Mouse (Mus musculus): ENCODE data around the gene Il27ra. TPM values are rescaled to one million over a fixed set of nuclear protein-coding genes. Genes with fewer than 3 reads are reported as not detected.

Il27ra gene
- polyA plus RNA-seq, 1 experiment = 0.02 TPM

DNA sequence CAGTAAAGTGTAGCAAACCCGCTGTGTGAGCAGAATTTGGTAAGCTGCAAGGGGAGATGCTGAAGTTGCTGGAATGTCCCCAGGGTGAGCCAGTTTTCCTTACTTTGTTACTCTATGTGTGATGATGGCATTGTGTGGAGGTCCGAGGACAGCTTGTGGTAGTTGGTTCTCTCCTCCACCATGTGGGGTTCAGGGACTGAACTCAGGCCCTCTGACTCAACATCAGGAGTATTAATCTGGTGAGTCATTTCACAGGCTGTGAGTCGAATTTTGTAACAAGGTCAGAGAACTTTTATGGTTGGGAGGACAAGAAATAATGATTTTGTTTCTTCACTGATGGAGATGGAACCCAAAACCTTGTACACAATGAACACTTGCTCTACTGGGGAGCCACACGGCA, 9.6 kb downstream of the Il27ra start:
- H3K27me3 ChIP-seq (ENCODE audit: control insufficient read depth) = peaks cover 12% of the 10 kb centered on the region
- no peaks in the 10 kb centered on the region for H3K9me3 ChIP-seq (ENCODE audit: control insufficient read depth, low read length)
- H3K4me1 ChIP-seq (ENCODE audit: control insufficient read depth) = no peaks in the 10 kb centered on the region
- H3K4me3 ChIP-seq (replicated peaks) = no peak overlapping the region
- no peaks in the 10 kb centered on the region for H3K36me3 ChIP-seq (ENCODE audit: control insufficient read depth)
- no peak for TF ChIP-seq TAL1 (IDR thresholded peaks at IDR 0.05; ENCODE audit: low read length)
- TF ChIP-seq GATA1 (IDR thresholded peaks at IDR 0.05; ENCODE audit: low read length) = no peak

DNA sequence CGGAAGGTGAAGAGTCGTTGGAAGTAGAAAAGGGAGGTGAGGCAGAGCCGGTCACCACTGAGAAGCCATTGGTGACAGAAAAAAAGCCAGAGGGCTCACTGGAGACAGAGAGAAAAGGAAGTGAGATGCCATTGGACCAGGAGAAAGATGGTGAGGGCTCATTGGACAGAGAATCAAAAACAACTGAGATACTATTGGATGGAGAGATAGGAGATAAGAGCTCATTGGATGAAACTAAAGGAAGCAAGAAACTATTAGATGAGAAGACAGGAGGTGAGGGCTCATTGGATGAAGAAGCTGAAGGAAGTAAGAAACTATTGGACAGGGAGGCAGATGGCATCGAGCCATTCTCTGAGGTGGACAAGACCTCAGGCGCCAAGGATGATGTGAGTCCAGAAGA, 13.1 kb downstream of the Il27ra start:
- TF ChIP-seq GATA1 (IDR thresholded peaks at IDR 0.05; ENCODE audit: low read length) (no peak), TAL1 (IDR thresholded peaks at IDR 0.05; ENCODE audit: low read length) (no peak)
- H3K36me3 ChIP-seq (ENCODE audit: control insufficient read depth) = no peaks in the 10 kb centered on the region
- no peak overlapping the region for H3K4me3 ChIP-seq (replicated peaks)
- H3K4me1 ChIP-seq (ENCODE audit: control insufficient read depth) = peaks cover 9% of the 10 kb centered on the region
- H3K9me3 ChIP-seq (ENCODE audit: control insufficient read depth, low read length) = no peaks in the 10 kb centered on the region
- peaks cover 45% of the 10 kb centered on the region for H3K27me3 ChIP-seq (ENCODE audit: control insufficient read depth)

GRCm38 (mm10) chr8:84027449-84027848, 14.9 kb downstream of the Il27ra start:
- no peak for TF ChIP-seq GATA1 (IDR thresholded peaks at IDR 0.05; ENCODE audit: low read length)
- TF ChIP-seq TAL1 (IDR thresholded peaks at IDR 0.05; ENCODE audit: low read length) = no peak
- no peak overlapping the region for H3K4me3 ChIP-seq (replicated peaks)
- H3K27me3 ChIP-seq (ENCODE audit: control insufficient read depth) = peaks cover 60% of the 10 kb centered on the region
- H3K9me3 ChIP-seq (ENCODE audit: control insufficient read depth, low read length) = no peaks in the 10 kb centered on the region
- no peaks in the 10 kb centered on the region for H3K36me3 ChIP-seq (ENCODE audit: control insufficient read depth)
- H3K4me1 ChIP-seq (ENCODE audit: control insufficient read depth) = peaks cover 9% of the 10 kb centered on the region

DNA sequence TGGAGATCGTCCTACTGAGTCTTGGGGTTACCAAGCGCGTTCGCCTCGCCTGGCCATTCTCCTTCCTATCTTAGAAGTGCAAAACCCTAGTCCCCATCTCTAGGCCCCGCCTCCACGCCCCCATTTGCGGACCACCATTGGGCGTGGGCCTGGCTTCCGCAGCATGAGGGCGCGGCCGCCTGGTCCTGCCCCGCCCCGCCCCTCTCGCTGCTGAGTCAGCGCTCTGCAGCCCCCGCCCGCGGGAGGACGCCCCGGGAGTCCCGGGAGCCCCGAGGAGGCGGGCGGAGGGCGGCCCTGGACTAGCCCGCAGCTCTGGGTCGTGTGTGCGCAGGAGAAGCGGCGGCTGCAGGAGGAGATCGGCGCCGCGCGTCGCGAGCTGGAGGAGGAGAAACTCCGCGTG, 16.5 kb downstream of the Il27ra start:
- Histone ChIP-seq H3K27me3 (ENCODE audit: control insufficient read depth) (peaks cover 76% of the 10 kb centered on the region), H3K4me3 (replicated peaks) (no peak overlapping the region), H3K9me3 (ENCODE audit: control insufficient read depth, low read length) (no peaks in the 10 kb centered on the region), H3K4me1 (ENCODE audit: control insufficient read depth) (peaks cover 9% of the 10 kb centered on the region), H3K36me3 (ENCODE audit: control insufficient read depth) (no peaks in the 10 kb centered on the region)
- TF ChIP-seq GATA1 (IDR thresholded peaks at IDR 0.05; ENCODE audit: low read length) (no peak), TAL1 (IDR thresholded peaks at IDR 0.05; ENCODE audit: low read length) (no peak)

DNA sequence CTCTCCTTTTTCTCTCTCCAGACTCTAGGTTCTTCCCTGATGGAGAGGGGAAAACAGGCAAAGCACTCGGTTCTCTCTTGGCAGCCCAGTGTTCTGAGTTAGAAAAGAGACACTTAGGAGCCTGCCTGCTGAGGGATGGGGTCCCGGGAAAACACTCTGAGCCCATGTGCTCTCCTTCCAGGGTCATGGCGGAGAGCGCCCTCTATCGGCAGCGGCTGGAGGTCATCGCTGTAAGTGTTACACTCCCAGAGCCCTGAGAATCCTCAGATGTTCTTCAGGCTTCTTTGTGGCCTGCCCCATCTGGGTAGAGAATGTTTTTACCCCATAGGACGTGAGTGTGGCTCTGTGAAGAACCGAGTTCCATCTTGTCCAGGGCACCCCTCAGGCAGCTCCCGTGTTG, 18.2 kb downstream of the Il27ra start:
- Histone ChIP-seq H3K27me3 (ENCODE audit: control insufficient read depth) (peaks cover 81% of the 10 kb centered on the region), H3K4me3 (replicated peaks) (no peak overlapping the region)
- TF ChIP-seq GATA1 (IDR thresholded peaks at IDR 0.05; ENCODE audit: low read length) = no peak
- no peak for TF ChIP-seq TAL1 (IDR thresholded peaks at IDR 0.05; ENCODE audit: low read length)

DNA sequence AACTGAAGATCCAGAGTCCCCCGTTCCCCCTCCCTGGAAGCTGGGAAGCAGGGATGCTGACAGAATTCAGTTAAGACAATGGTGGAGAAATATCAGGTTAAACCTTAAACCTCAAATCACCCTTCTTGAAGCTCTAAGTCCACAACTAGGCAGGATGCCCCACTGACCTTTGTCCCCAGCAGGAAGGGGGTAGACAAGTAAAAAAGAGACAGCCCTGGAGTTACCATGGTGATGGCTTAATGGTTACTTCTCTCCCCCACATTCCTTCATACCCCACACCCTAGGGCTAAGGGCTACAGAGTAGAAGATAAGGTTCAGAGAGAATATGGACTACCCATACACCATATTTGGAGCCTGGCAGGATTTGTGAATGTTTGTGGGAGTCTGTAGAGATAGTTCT, 18.8 kb downstream of the Il27ra start:
- no peak overlapping the region for H3K4me3 ChIP-seq (replicated peaks)
- no peak for TF ChIP-seq TAL1 (IDR thresholded peaks at IDR 0.05; ENCODE audit: low read length)
- TF ChIP-seq GATA1 (IDR thresholded peaks at IDR 0.05; ENCODE audit: low read length) = no peak
- no peaks in the 10 kb centered on the region for H3K9me3 ChIP-seq (ENCODE audit: control insufficient read depth, low read length)
- H3K27me3 ChIP-seq (ENCODE audit: control insufficient read depth) = peaks cover 79% of the 10 kb centered on the region
- no peaks in the 10 kb centered on the region for H3K36me3 ChIP-seq (ENCODE audit: control insufficient read depth)
- H3K4me1 ChIP-seq (ENCODE audit: control insufficient read depth) = peaks cover 9% of the 10 kb centered on the region

More for the DNA sequence above, 18.2 kb downstream of the Il27ra start:
- Histone ChIP-seq H3K36me3 (ENCODE audit: control insufficient read depth) (no peaks in the 10 kb centered on the region), H3K9me3 (ENCODE audit: control insufficient read depth, low read length) (no peaks in the 10 kb centered on the region), H3K4me1 (ENCODE audit: control insufficient read depth) (peaks cover 9% of the 10 kb centered on the region)

DNA sequence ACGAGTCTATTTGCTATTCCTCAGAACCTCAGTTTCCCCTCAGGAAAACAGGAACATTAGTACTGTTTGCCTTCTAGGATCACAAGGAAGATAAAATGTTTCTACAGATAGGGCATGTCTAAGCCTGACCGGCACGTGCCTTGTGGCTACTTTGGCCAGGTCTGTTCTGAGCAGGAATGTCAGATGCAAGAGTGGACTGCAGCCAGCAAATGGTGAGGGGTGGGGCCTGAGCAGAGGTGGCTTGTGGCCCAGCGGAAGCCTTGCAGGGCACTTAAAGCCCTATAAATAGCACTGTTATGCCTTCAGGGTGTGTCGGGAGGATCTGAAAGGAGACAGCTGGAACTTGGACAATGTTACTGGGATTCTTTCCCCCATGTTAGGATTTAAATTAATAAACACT, 19.3 kb downstream of the Il27ra start:
- no peaks in the 10 kb centered on the region for H3K36me3 ChIP-seq (ENCODE audit: control insufficient read depth)
- no peak overlapping the region for H3K4me3 ChIP-seq (replicated peaks)
- H3K9me3 ChIP-seq (ENCODE audit: control insufficient read depth, low read length) = no peaks in the 10 kb centered on the region
- peaks cover 73% of the 10 kb centered on the region for H3K27me3 ChIP-seq (ENCODE audit: control insufficient read depth)
- TF ChIP-seq GATA1 (IDR thresholded peaks at IDR 0.05; ENCODE audit: low read length) (no peak), TAL1 (IDR thresholded peaks at IDR 0.05; ENCODE audit: low read length) (no peak)
- peaks cover 9% of the 10 kb centered on the region for H3K4me1 ChIP-seq (ENCODE audit: control insufficient read depth)

DNA sequence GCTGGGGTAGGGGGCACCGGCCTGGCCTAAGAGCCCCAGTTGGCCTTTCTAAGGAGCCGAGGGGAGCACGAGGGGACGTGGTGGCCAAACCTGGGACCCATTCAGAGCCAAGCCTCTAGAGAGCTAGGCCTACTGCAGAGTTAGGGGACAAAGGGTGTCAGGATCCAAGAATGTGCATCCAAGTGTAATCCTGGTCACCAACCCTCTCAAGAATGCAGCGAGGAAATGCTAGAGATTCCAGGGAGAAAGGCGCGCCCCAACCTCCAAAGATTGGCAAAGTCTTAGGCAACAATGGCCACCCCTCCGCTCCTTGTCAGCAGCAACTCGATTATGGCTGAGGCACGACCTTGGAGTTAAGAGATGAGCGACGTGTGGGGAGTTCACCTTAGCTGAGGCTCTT, 20.8 kb downstream of the Il27ra start:
- H3K27me3 ChIP-seq (ENCODE audit: control insufficient read depth) = peaks cover 58% of the 10 kb centered on the region
- H3K4me3 ChIP-seq (replicated peaks) = no peak overlapping the region
- H3K4me1 ChIP-seq (ENCODE audit: control insufficient read depth) = peaks cover 9% of the 10 kb centered on the region
- H3K9me3 ChIP-seq (ENCODE audit: control insufficient read depth, low read length) = no peaks in the 10 kb centered on the region
- H3K36me3 ChIP-seq (ENCODE audit: control insufficient read depth) = no peaks in the 10 kb centered on the region
- no peak for TF ChIP-seq TAL1 (IDR thresholded peaks at IDR 0.05; ENCODE audit: low read length)
- TF ChIP-seq GATA1 (IDR thresholded peaks at IDR 0.05; ENCODE audit: low read length) = no peak

DNA sequence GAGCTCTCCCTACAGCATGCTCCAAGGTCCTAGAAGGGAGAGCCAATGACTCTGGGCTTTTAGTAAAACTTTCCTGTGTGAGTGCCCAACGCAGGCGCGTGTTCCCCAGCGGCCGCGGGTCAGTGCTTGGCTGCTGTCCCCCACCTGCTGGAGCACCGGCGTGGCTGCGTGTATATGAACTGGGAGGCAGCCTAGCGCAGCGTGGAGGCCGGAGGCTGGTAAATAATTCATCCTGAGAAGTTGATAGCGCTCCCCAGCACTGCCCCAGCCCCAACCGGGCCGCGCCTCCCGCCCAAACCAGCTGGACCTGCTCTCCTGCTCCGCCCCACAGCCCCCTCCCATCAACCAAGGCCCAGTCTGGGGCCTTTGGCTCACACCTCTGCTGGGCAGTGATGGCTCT, 21.3 kb downstream of the Il27ra start, which contains the start of gene Palm3:
Palm3 (plus strand) TSS at position 376 of the 400 bp plus-strand sequence.
- H3K27me3 ChIP-seq (ENCODE audit: control insufficient read depth) = peaks cover 53% of the 10 kb centered on the region
- no peaks in the 10 kb centered on the region for H3K36me3 ChIP-seq (ENCODE audit: control insufficient read depth)
- H3K9me3 ChIP-seq (ENCODE audit: control insufficient read depth, low read length) = 0 out of 2 replicates have a peak, but pooled peaks cover under 1% of the 10 kb centered on the region
- TF ChIP-seq TAL1 (IDR thresholded peaks at IDR 0.05; ENCODE audit: low read length) (no peak), GATA1 (IDR thresholded peaks at IDR 0.05; ENCODE audit: low read length) (no peak)
- H3K4me3 ChIP-seq (replicated peaks) = no peak within 1 kb of the TSS
- H3K4me1 ChIP-seq (ENCODE audit: control insufficient read depth) = peaks cover 5% of the 10 kb centered on the region

DNA sequence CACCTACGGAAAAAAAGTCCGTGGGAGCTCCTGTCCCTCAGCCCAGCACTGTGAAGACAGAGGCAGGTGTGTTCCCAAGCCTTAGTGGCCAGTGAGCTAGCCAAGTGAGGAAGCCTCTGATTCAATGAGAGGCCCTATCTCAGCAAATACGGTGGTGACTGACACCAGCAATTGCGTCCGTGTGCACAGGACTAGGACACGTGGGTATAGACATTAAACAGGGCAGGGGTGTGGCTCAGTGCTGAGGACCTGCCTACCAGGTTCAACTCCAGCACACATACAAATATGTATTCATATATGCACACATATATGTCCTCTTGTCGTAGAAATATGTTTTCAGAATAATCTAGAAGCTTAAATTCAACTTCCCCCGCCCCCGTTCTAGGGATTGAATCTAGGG, 22.7 kb downstream of the Il27ra start:
- no peaks in the 10 kb centered on the region for H3K4me1 ChIP-seq (ENCODE audit: control insufficient read depth)
- no peak for TF ChIP-seq GATA1 (IDR thresholded peaks at IDR 0.05; ENCODE audit: low read length)
- no peak for TF ChIP-seq TAL1 (IDR thresholded peaks at IDR 0.05; ENCODE audit: low read length)
- H3K27me3 ChIP-seq (ENCODE audit: control insufficient read depth) = peaks cover 42% of the 10 kb centered on the region
- H3K36me3 ChIP-seq (ENCODE audit: control insufficient read depth) = no peaks in the 10 kb centered on the region
- no peak overlapping the region for H3K4me3 ChIP-seq (replicated peaks)
- H3K9me3 ChIP-seq (ENCODE audit: control insufficient read depth, low read length) = peaks cover 4% of the 10 kb centered on the region; the same call in 1 of the 2 replicates
